Mouse (Mus musculus): ENCODE data around the gene Prss41.
A peak's percentile ranks its signal among the peaks of the same experiment; 100 is the strongest.
"Not testable (repeated sequence)": the region's sequence is repeated elsewhere in the genome, so short reads cannot be mapped to it uniquely, and the experiment has no call there.

Prss41 gene

DNA sequence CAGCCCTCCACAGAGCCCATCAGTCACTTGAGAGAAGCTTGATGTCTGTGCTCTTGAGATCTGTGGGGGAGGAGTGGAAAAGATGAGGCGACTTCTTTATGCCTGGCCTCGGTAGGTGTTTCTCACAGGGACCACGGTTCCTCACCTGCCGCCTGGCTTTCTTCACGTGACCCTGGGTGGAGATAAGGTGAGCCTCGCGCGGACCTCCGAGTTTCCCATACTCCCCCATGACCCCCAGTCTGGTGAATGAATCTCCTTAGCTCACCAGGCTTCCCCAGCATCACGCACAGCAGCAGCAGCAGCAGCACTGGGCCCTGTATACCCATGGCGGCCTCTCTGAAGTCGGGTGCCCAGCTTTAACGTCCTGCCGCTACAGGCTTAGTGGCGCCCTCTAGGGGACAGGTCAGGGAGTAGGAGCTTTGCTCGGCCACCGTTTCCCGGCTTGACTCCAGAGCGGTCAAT, at the start of gene Prss41, which contains the start of gene Prss32:
Gene Prss41, minus strand, starts transcription at position 361 of the 462 bp plus-strand sequence.
Gene Prss32, plus strand, starts transcription at position 44 of the 462 bp plus-strand sequence.
- DNase-seq (ENCODE audit: low read depth, low spot score), result no peak

DNA sequence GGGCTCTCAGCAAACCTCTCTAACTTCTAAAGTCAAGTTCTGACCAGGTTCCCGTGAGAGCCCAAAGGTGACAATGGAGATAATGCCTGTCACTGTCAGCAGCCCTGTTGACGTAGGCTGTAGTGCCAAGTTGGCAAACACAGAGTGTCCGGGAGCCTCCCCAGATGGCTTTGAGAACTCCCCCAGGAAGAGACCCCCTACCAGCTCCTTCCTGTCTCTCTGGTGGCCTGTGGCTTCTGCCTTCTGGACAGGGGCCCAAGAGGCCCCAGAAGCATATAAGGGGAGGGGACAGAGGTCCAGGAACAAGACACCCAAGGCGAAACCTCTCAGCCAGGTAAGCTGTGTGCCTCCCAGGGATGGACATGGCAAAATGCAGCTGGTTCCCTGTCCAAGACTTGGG, 36.6 kb upstream of the Prss41 start, which contains the start of the genes Dcpp1 and Dcpp2:
Gene Dcpp1, plus strand, starts transcription at position 301 of the 400 bp plus-strand sequence.
Gene Dcpp2, plus strand, starts transcription at position 305 of the 400 bp plus-strand sequence.
- DNase-seq (ENCODE audit: low read depth, low spot score), result not testable (repeated sequence)

DNA sequence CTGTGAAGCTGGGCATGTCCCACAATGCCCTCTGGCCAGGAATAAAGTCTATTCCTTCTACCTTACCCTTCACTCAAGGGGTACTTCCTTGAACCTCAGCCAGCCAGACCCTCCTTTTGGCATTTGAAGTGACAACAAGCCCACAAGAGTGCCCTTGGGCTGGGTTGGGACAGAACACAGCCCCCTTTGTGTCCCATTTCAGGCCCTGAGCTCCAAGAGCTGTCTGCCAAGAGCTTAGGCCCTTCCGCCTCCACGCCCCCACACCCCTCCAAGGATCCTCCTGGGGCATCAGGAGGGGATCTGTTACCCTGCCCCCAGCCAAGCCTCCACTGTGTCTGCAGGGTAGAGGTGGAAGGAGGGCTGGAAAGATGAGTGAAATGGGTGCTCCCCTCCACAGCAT, 33.2 kb upstream of the Prss41 start:
- no peak for DNase-seq (ENCODE audit: low read depth, low spot score)

DNA sequence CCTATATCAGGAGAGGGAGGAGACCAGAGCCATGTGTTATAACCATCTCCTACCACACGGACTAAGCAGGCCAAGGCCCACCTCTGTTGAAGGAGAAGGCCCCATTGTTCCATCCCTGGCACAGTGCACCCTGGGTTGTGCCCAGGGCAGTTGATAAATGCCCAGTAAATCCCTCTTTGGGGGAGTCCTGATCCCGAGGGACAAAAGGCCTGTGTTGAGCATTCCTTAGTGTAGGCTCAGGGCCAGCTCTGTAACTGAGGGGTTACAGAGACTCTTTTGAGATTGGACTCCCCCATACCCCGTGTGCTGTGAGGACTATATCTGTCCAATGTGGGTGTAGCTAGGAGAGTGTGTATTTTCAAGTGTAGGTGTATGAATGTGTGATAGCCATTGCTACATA, 32.8 kb upstream of the Prss41 start:
- DNase-seq (ENCODE audit: low read depth, low spot score), result no peak

DNA sequence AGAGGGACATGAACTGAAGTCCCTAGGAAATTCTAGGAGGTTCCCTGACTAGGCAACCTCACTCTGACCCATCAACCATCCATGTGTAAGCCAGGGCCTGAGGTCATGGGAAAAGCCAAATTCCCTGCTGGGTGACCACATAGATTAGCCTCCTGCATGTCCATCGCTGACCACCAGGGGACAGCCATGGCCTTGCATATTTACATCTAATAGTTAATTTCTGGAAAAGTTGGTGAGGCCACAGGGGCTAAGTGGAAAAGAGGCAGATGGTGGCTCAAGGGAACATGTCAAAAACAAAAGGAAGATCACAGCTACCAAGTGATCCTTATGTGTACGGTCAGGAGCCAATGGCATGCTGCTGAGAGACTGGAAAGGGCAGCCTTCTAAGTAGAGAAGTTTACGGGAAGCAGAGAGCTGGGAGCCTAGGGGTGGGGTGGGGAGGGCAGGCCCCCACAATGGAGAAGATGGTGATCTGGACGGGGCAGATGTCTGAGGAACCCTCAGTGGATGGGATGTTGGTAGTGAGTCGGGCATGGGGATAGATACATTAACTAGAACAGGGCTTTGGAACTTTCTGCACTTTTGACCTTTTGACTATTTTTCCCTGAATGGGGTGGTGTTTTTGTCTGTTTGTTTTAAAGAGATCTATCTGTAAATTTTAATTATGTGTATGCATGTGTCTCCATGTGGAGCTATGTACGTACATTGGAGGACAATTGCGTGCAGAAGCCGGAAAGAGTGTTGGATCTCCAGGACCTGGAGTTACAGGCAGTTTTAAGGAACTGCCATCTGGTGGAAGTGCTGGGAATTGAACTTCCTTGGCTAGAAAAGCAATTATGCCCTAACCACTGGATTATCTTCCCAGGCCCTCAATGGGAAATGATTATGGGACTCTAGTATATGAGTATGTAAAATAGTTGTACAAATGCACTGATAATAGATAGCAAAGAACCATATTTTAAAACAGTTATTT, 30.2 kb upstream of the Prss41 start:
- DNase-seq (ENCODE audit: low read depth, low spot score), result peak; percentile 22

DNA sequence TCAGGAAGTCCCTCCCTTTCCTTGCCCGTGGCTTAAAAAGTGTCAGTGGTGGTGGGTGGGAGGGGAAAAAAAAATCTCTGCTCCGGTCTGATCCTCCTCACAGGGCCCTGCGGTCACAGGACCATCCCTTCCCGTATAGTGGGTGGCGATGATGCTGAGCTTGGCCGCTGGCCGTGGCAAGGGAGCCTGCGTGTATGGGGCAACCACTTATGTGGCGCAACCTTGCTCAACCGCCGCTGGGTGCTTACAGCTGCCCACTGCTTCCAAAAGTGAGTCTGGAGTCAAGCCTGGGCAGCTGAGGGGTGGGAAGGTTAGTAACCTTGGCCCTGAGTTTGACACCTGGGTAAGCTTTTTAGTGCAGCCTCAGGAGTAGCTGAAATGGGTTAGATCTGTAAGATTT, 24.5 kb upstream of the Prss41 start:
- no peak for DNase-seq (ENCODE audit: low read depth, low spot score)

DNA sequence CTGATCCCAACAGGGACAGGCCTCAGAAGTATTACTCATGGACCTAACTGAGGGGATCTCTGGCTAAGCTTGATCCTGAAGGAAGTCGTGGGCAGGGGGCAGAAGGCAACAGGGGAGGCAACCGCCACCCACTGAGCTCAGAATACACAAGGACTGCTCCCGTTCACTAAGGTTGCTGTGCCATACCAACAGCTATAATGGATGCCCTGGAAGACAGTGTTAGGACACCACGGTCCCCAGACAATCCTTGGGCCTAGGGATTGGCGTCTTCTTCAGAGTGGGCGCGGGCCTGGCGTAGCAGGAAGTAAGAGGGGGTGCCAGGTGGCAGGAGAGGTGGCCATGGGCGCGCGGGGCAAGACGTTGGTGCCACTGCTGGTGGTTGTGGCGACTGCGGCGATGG, 23.8 kb upstream of the Prss41 start, which contains the start of gene Prss21:
Gene Prss21, plus strand, starts transcription at position 301 of the 400 bp plus-strand sequence.
- no peak for DNase-seq (ENCODE audit: low read depth, low spot score)

DNA sequence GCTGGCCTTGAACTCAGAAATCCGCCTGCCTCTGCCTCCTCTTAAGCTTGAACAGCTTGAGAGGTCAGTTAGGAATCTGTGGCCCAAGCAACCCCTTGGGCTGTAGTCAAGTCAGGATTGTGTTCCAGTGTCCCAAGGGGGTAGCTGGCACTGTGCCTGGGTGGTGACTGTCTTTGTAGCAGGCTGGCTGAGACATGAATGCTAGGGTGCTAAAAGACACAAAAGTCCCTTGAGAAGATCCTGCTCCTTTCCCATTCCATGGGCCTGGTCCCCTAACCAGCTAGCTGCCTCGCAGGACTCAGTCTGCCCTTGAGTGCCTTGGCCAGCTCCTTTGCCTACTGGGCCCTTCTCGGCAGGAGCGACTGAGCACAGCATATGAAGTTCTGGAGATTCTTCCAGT, 19.0 kb upstream of the Prss41 start:
- DNase-seq (ENCODE audit: low read depth, low spot score), result no peak

DNA sequence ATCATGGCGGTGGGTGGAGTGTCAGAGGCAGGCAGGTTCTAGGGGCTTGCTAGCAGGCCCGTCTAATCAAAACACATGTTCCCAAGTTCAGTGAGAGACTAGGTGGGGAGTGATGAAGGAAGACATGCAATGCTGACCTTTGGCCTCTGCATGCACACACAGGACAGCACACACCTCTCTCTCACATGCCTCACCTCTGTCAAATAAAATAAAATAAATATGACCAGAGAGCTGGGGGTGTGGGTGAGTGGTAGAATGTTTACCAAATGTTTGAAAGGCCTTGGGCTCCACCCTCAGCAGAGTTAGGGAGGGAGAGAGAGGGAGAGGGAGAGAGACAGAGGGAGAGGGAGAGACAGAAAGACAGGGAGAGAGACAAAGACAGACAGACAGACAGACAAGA, 13.9 kb upstream of the Prss41 start:
- DNase-seq (ENCODE audit: low read depth, low spot score), result no peak

DNA sequence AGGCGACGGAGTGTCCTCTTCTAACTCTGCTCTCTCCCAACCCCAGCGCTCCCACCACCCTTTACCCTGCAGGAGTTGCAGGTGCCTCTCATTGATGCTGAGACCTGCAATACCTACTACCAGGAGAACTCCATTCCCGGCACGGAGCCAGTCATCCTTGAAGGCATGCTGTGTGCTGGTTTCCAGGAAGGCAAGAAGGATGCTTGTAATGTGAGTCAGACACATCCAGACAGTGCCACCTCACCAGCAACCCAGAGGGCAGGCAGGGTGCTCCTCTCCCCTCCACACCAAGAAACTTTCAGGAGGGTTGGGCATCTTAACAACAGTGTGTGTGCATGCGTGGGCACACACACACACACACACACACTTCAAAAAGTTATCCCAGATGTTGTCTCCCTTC, 13.2 kb upstream of the Prss41 start:
- no peak for DNase-seq (ENCODE audit: low read depth, low spot score)

DNA sequence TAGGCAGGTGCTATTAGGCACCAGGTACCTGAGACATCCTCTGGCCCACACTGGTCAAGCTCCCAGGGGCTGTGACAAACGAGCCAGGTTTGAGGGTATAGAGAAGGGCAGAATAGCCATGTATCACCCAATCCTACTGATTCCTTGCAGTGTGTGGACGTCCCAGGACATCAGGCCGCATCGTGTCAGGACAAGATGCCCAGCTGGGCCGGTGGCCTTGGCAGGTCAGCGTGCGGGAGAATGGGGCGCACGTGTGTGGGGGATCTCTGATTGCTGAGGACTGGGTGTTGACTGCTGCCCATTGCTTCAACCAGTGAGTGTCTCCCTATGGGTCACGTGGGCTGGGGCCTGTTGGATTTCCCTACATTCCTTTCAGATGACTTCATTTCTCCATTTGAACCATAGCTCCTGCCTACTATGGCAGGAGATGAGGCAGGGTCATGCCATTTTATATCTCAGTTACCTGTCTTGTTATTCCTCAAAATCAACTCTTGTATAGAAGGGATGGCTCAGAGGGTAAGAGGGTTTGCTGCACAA, 10.3 kb upstream of the Prss41 start:
- no peak for DNase-seq (ENCODE audit: low read depth, low spot score)

DNA sequence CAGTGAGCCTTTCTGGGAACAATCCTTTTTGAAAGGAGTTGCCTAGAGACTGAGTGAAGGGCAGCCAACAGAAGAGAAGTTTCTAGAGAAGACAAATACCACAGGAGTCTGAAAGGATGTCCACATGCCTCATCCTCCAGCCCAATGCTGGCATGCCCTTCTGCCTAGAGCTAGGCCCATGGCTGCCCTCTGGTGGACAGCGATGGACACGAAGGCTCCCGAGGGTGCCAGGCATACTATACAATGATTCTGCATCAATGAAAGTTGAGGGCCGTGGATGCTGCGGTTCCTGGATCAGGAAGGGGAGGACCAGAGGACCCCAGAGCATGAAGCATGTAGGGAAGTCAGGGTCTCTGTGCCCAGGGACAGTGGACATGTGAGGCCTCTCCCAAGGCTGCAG, 9.3 kb upstream of the Prss41 start:
- DNase-seq (ENCODE audit: low read depth, low spot score), result no peak

DNA sequence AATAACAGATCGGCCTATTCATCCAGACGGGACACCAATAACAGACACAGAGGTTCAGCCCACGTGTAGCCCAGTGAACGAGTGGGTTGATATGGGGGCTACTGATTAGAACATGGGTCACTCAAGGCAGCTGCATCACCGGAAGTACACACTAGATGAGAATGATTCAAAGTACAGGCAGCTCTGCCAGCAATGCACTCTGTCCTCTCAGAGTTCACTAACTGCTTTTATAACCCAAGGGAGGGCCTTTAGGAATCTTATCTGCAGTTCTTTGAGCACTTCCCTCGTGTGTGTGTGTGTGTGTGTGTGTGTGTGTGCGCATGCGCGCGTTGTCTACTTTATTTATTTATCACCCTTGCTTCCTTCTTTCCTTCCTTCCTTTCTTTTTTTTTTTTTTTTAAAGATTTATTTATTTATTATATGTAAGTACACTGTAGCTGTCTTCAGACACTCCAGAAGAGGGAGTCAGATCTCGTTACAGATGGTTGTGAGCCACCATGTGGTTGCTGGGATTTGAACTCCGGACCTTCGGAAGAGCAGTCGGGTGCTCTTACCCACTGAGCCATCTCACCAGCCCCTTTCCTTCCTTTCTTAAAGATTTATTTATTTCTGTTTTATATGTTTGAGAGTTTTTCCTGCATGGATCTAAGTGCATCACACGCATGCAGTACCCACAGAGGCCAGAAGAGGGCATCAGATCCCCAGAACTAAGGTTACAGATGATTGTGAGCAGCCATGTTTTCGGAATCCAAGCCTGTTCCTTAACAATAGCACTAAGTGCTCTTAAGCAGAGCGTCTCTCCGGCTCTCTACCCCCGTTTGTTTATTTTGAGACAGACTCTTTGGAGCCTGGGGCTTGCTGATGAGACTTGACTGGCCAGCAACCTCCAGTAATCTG, 7.1 kb upstream of the Prss41 start:
- DNase-seq (ENCODE audit: low read depth, low spot score), result no peak

DNA sequence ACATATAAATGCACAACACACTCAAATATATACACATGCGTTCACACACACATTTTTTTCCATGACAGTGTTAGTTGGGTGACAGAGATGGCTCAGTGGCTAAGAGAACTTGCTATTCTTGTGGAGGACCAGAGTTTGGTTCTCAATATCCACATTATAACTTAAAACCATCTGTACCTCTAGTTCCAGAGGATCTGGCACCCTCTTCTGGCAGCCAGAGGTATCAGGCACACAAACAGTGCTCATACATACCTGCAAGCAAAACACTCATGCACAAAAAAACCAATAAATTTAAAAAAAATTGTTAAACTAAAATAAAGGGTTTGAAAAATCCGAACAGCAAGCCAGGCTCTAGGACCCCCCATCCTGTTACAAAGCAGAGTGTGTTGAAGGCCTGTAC, 6.1 kb upstream of the Prss41 start:
- DNase-seq (ENCODE audit: low read depth, low spot score), result no peak

DNA sequence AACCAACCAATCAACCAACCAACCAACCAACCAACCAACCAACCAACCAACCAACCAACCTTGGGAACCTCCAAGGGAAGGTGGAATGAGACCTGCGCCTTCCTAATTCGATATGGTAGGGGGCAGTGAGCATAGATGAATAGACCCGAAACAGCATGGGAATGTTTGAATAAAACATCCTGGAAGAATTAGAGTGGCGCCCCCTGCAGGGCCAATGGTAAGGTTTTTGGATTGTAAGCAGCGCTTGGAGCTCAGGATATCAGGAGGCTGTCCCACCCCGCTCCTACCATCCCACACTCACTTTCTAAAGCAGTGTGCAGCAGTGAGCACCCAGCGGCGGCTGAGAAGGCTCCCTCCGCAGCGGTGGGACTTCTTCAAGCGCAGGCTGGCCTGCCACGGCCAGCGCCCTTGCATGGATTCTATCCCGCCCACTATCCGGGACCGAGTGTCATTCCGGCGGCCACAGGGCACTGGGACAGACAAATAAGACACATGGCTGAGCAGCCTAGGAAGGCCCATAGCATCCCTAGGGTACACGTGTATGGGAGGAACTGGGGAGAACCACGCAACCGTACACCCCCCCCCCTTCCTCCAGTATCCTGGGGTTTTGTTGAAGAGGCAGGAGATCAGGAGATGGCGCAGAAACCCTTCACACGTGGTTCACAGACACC, 696 bp downstream of the Prss41 start:
- no peak for DNase-seq (ENCODE audit: low read depth, low spot score)

DNA sequence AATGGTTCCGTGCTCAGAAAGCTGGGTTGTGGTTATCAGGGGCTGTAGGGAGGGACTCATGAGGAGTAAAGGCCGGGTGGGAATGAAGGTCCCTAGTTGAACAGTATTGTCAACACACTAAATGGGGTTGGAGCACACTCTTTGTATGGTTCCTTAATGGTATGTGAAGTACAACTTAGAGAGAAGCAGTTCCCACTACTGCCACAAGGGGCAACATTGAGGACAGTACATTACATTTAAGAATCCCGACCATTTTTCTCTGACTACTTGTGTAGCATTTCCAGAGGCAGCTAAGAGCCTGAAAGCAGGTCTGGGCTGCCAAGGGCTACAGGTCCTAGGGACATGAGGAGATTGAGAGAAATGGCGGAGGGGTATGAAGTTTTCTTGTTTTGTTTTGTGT, 2.8 kb downstream of the Prss41 start:
- no peak for DNase-seq (ENCODE audit: low read depth, low spot score)

DNA sequence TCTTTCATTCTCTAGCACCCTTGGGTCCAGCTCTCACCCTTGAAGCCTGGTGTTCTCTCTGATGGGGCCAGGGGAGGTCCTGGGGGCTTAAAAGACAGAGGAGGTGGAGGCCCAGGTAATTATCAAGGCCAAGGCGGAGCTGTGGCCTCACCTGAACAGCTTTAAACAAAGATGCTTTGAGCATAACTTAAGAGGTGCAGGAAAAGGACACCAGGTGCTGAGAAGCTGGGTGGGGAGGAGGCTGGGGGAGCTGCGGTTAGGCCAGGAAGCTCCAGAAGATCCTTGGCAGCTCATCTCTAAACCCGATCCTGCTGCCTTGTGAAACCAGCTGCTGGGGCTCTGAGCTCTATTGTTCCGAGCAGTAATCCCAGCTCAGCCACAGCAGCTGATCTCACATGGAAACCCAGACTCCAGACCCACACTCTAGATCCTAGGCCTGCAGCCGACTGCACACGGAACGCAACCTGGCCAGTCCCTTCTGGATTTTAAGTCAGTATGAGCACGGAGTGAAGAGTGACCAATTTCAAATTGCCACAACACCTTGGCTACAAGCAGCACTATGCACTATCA, 7.9 kb downstream of the Prss41 start, which contains the start of gene Prss33:
Gene Prss33, minus strand, starts transcription at position 51 of the 570 bp plus-strand sequence.
- DNase-seq (ENCODE audit: low read depth, low spot score), result no peak

DNA sequence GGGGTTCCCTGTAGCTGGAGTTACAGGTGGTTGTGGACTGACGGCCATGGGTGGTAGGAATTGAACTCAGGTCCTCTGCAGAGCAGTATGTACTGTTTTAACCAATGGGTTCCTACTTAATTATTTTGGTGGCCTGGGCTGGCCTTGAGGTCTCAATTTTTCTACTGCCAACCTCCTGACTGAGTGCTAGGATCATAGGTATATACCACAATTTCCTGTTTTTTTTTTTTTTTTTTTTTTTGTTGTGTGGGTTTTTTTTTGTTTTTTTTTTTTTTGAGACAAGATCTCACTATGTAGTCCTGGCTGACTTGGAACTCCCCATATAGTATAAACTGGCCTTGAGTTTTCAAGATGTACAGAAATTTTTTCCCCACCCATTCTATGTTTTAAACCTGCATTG, 12.8 kb downstream of the Prss41 start:
- DNase-seq (ENCODE audit: low read depth, low spot score), result no peak

DNA sequence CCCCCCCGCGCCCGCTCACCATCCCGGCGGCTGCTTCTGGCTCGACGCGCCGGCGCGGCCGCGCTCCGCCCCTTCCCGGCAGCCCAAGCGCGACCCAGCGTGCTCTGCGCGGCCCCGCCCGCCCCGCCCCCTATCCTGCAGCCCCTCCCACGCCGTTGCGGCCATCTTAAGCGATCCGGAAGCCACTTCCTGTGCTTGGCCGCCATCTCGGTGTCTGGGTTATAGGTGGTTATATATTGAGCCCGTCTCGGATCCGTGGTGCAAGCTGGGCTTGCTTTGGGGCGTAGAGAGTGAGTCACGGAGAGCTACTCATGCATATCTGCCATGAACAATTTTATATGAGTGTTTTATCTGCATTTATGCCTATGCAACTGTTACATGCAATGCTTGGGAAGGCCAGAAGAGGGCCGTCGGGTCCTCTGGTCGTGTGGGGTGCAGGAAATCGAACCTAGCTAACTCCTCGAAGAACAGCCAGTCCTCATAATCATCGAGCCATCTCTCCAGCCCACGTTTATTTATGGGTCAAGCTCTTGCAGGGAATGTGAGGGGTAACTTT, 14.8 kb downstream of the Prss41 start, which contains the start of gene Elob:
Gene Elob, minus strand, starts transcription at position 73 of the 556 bp plus-strand sequence.
- peak; percentile 86 for DNase-seq (ENCODE audit: low read depth, low spot score)

All from skeletal muscle tissue, adult 2 months (tissue).